Mouse (Mus musculus) lung, embryonic 16.5 days (tissue): ENCODE data around the gene Itga9. TPM values are rescaled to one million over a fixed set of nuclear protein-coding genes. Genes with fewer than 3 reads are reported as not detected.

Experiments used
- ATAC-seq: fragments of 200-750 bp; cut with Nextera tagmentation; 2 replicates; pipeline ENCODE4 v1.8.0; 2017; ENCODE audit warnings: low read depth, mild to moderate bottlenecking, moderate library complexity
- H3K27ac ChIP-seq: fragments of 300-500 bp; sonication (generic); 2 replicates; pipeline ENCODE4 v1.5.1; 2014; ENCODE audit warnings: mild to moderate bottlenecking, control low read depth, low read length
- H3K27me3 ChIP-seq: fragments of 300-500 bp; sonication (generic); 2 replicates; pipeline ENCODE4 v1.6.1; 2014; ENCODE audit warnings: low read depth, low read length, mixed read lengths; ENCODE audit not compliant: control insufficient read depth, insufficient read depth
- H3K36me3 ChIP-seq: fragments of 300-500 bp; sonication (generic); 2 replicates; pipeline ENCODE4 v1.6.1; 2014; ENCODE audit warnings: low read length; ENCODE audit not compliant: control insufficient read depth, insufficient read depth
- H3K4me1 ChIP-seq: fragments of 300-500 bp; sonication (generic); replicated peaks from 2 replicates; pipeline ENCODE4 v1.6.1; 2014; ENCODE audit warnings: low read length, mixed read lengths; ENCODE audit not compliant: control insufficient read depth, insufficient read depth
- H3K4me2 ChIP-seq: fragments of 300-500 bp; sonication (generic); 2 replicates; pipeline ENCODE4 v1.6.1; 2014; ENCODE audit warnings: low read depth, low read length, control low read depth
- H3K4me3 ChIP-seq: fragments of 300-500 bp; sonication (generic); 2 replicates; pipeline ENCODE4 v1.5.1; 2014; ENCODE audit warnings: mild to moderate bottlenecking, low read length, control low read depth
- H3K9ac ChIP-seq: fragments of 300-500 bp; sonication (generic); 2 replicates; pipeline ENCODE4 v1.6.1; 2014; ENCODE audit warnings: low read length, control low read depth
- H3K9me3 ChIP-seq: fragments of 300-500 bp; sonication (generic); 2 replicates; pipeline ENCODE4 v1.6.1; 2016; ENCODE audit warnings: low read length; ENCODE audit not compliant: control insufficient read depth
- WGBS: fragments of 180-500 bp; shearing (Covaris S2); extraction: QIAGEN DNeasy Blood & Tissue Kit; methylation state at CpG from one replicate; pipeline ENCODE4 v1.1.7; 2014; 5-methylcytosine and 5-hydroxymethylcytosine counted together
- polyA plus RNA-seq: library from polyadenylated mRNA; unstranded; fragments of >200 nt; fragmentation: Nextera tagmentation; extraction: Ambion mirVana; gene quantifications from 2 replicates; pipeline ENCODE4 v1.2.1, GENCODE M21; 2015

The Itga9 gene
- polyA plus RNA-seq, 1 experiment from 2014 or later = 6.0 TPM

GRCm38 (mm10) chr9:118701791-118702190 is 95.3 kb downstream of the Itga9 start:
- 54% methylated on average over 2 of the region's 2 CpGs for WGBS
- ATAC-seq = no peak
- peak overlapping the region; percentile 83 for H3K27ac ChIP-seq

GRCm38 (mm10) chr9:118703146-118703545 is 96.7 kb downstream of the Itga9 start:
- H3K27ac ChIP-seq = no peak overlapping the region
- no peaks in the 10 kb centered on the region for H3K27me3 ChIP-seq
- WGBS = 97% methylated on average over 3 of the region's 3 CpGs
- H3K9ac ChIP-seq = no peak overlapping the region
- H3K4me3 ChIP-seq = no peak overlapping the region
- no peaks in the 10 kb centered on the region for H3K9me3 ChIP-seq
- no peak overlapping the region for H3K4me2 ChIP-seq
- peaks cover 2% of the 10 kb centered on the region; the same call in 1 of the 2 replicates for H3K36me3 ChIP-seq
- ATAC-seq = no peak
- peaks cover 45% of the 10 kb centered on the region for H3K4me1 ChIP-seq

More at GRCm38 (mm10) chr9:118701791-118702190, 95.3 kb downstream of the Itga9 start:
- no peaks in the 10 kb centered on the region for H3K27me3 ChIP-seq
- H3K4me1 ChIP-seq = peaks cover 51% of the 10 kb centered on the region
- no peaks in the 10 kb centered on the region for H3K36me3 ChIP-seq
- H3K4me2 ChIP-seq = peak overlapping the region; percentile 23
- H3K4me3 ChIP-seq = no peak overlapping the region
- H3K9ac ChIP-seq = 0 out of 2 replicates have a peak overlapping the region, but pooled peaks have one; percentile 1
- H3K9me3 ChIP-seq = no peaks in the 10 kb centered on the region

- peak; percentile 23; the same call in 1 of the 2 replicates for ATAC-seq
These were observed 99.0 kb downstream of the Itga9 start for GRCm38 (mm10) chr9:118705381-118706074.

DNA sequence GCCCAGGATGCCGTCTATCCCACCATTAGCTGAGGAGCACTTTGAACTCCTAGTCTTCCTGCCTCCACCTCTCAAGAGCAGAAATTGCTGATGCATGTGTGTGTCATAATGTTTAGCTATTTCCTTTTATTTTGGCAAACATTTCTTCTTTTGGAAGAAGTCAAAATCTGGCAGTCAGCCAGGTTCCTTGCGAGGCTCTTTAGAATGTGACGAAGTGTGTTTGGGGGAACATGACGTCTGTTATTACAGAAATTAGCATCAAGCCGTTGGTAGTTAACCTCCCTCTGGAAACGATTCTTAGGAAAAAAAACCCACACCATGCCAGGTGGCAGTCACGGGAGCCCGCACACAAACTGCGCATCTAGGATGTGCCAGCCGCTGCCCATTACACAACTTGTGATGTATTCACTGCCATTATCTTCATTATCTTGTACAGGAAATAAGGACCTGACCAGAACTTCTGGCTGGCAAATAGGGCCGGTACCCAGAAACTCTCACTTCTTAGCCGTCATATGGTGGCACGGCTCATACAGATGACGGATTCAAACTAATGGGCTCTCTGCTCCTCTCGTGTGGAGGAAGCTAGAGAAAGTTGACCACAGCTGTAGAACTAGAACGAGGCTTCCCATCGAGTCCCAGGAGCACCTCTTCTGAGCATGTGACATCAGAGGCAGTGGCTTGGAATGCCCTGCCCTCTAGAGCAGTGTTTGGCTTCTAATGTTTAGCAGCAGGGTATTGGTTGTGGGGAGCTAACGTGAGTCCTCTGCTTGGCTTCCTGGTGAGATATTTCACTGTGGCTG is 99.9 kb downstream of the Itga9 start:
- H3K9ac ChIP-seq = no peak overlapping the region
- H3K9me3 ChIP-seq = no peaks in the 10 kb centered on the region
- ATAC-seq = peak; percentile 51
- H3K27ac ChIP-seq = peak overlapping the region; percentile 73; the same call in 1 of the 2 replicates
- peaks cover 3% of the 10 kb centered on the region; the same call in 1 of the 2 replicates for H3K36me3 ChIP-seq
- 36% methylated on average over 18 of the region's 18 CpGs for WGBS
- 0 out of 2 replicates have a peak overlapping the region, but pooled peaks have one; percentile 1 for H3K4me2 ChIP-seq
- H3K27me3 ChIP-seq = no peaks in the 10 kb centered on the region
- H3K4me3 ChIP-seq = no peak overlapping the region
- peaks cover 22% of the 10 kb centered on the region for H3K4me1 ChIP-seq

More at GRCm38 (mm10) chr9:118705381-118706074, 99.0 kb downstream of the Itga9 start:
- Histone ChIP-seq H3K9ac (0 out of 2 replicates have a peak overlapping the region, but pooled peaks have one; percentile 2), H3K4me3 (no peak overlapping the region), H3K9me3 (no peaks in the 10 kb centered on the region), H3K27me3 (no peaks in the 10 kb centered on the region), H3K4me2 (no peak overlapping the region), H3K27ac (no peak overlapping the region; the same call in 1 of the 2 replicates), H3K36me3 (peaks cover 3% of the 10 kb centered on the region; the same call in 1 of the 2 replicates), H3K4me1 (peaks cover 30% of the 10 kb centered on the region)
- 38% methylated on average over 14 of the region's 14 CpGs for WGBS

DNA sequence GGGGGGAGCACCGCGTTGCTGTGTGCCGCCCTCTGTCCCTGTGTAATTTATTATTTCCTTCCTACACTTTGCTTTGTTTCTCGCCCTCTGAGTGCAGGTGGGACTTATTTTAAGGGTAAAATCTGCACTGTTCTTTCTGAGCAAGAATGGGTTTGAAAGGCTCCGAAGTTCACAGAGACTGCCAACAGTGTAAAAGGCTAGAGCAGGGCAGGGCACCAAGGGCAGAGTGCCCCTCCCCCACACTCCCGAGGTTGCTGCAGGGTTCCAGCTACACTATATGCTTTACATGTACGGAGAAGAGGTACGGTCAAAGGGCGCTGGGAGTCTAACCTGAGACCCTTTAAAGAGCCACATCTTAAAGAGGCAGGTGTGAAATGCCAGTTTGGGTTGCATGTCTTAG is 104.1 kb downstream of the Itga9 start:
- Histone ChIP-seq H3K9me3 (no peaks in the 10 kb centered on the region), H3K36me3 (peaks cover 3% of the 10 kb centered on the region; the same call in 1 of the 2 replicates), H3K4me3 (no peak overlapping the region), H3K27ac (no peak overlapping the region), H3K4me1 (peaks cover 20% of the 10 kb centered on the region), H3K27me3 (no peaks in the 10 kb centered on the region), H3K9ac (no peak overlapping the region), H3K4me2 (no peak overlapping the region)
- WGBS = 61% methylated on average over 9 of the region's 9 CpGs
- ATAC-seq = no peak

- Histone ChIP-seq H3K4me1 (peaks cover 14% of the 10 kb centered on the region), H3K4me3 (no peak overlapping the region), H3K9ac (no peak overlapping the region), H3K27me3 (no peaks in the 10 kb centered on the region), H3K36me3 (peaks cover 3% of the 10 kb centered on the region; the same call in 1 of the 2 replicates), H3K27ac (no peak overlapping the region), H3K4me2 (no peak overlapping the region), H3K9me3 (no peaks in the 10 kb centered on the region)
- no peak for ATAC-seq
- 85% methylated on average over 11 of the region's 11 CpGs for WGBS
These were observed 105.3 kb downstream of the Itga9 start for GRCm38 (mm10) chr9:118711749-118712148.

DNA sequence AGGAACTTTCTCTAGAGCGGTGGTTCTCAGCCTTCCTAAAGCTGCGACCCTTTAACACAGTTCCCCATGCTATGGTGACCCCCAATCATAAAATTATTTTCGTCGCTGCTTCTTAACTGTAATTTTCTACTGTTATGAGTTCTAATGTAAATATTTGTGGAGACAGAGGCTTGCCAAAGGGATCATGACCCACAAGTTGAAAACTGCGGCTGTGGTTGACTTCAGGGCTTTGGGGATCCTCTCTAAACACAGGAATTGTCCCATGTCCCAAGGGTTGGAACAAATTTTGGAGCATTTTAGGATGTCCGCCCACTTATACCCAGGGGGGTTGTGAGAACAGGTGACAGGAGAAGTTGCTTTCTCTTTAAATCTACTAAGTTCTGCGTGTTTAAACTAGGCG is 107.0 kb downstream of the Itga9 start:
- Histone ChIP-seq H3K9me3 (no peaks in the 10 kb centered on the region), H3K4me3 (no peak overlapping the region), H3K27ac (0 out of 2 replicates have a peak overlapping the region, but pooled peaks have one; percentile 10), H3K9ac (no peak overlapping the region), H3K4me2 (no peak overlapping the region), H3K27me3 (no peaks in the 10 kb centered on the region), H3K4me1 (peaks cover 17% of the 10 kb centered on the region), H3K36me3 (no peaks in the 10 kb centered on the region)
- WGBS = 57% methylated on average over 8 of the region's 8 CpGs
- peak; percentile 26; the same call in 1 of the 2 replicates for ATAC-seq

GRCm38 (mm10) chr9:118714536-118714935 is 108.0 kb downstream of the Itga9 start:
- H3K4me3 ChIP-seq = no peak overlapping the region
- no peak for ATAC-seq
- 71% methylated on average over 5 of the region's 5 CpGs for WGBS
- H3K9me3 ChIP-seq = no peaks in the 10 kb centered on the region
- no peak overlapping the region for H3K9ac ChIP-seq
- no peak overlapping the region for H3K27ac ChIP-seq
- no peaks in the 10 kb centered on the region for H3K36me3 ChIP-seq
- no peaks in the 10 kb centered on the region for H3K27me3 ChIP-seq
- H3K4me2 ChIP-seq = no peak overlapping the region
- H3K4me1 ChIP-seq = peaks cover 17% of the 10 kb centered on the region
